Mouse (Mus musculus) embryonic facial prominence, embryonic 10.5 days (tissue): ENCODE measurements around the gene Rars. TPM values are rescaled to one million over a fixed set of nuclear protein-coding genes. Genes with fewer than 3 reads are reported as not detected.
"Not testable (repeated sequence)": the region's sequence is repeated elsewhere in the genome, so short reads cannot be mapped to it uniquely, and the experiment has no call there.

ENCODE experiments used
- DNase-seq: peaks from one replicate; pipeline ENCODE4 v3.0.0-alpha.2; 2017; ENCODE audit warnings: low spot score
- H3K27ac ChIP-seq: fragments of 300-500 bp; sonication (generic); replicated peaks from 2 replicates; pipeline ENCODE4 v1.5.1; 2016; ENCODE audit warnings: mild to moderate bottlenecking
- H3K27me3 ChIP-seq: fragments of 300-500 bp; sonication (generic); replicated peaks from 2 replicates; pipeline ENCODE4 v1.6.1; 2016; ENCODE audit warnings: low read depth, mild to moderate bottlenecking; ENCODE audit not compliant: poor library complexity, severe bottlenecking
- H3K36me3 ChIP-seq: fragments of 300-500 bp; sonication (generic); replicated peaks from 2 replicates; pipeline ENCODE4 v1.6.1; 2016; ENCODE audit warnings: mild to moderate bottlenecking, moderate library complexity
- H3K4me1 ChIP-seq: fragments of 300-500 bp; sonication (generic); 2 replicates; pipeline ENCODE4 v1.6.1; 2016
- H3K4me3 ChIP-seq: fragments of 300-500 bp; sonication (generic); 2 replicates; pipeline ENCODE4 v1.5.1; 2016; ENCODE audit warnings: mild to moderate bottlenecking, moderate library complexity
- H3K9me3 ChIP-seq: fragments of 300-500 bp; sonication (generic); 2 replicates; pipeline ENCODE4 v1.6.1; 2016; ENCODE audit warnings: mild to moderate bottlenecking
- WGBS: fragments of 180-500 bp; shearing (Covaris S2); methylation state at CpG from one replicate; pipeline ENCODE4 v1.1.7; 2016; 5-methylcytosine and 5-hydroxymethylcytosine counted together
- polyA plus RNA-seq: library from polyadenylated mRNA; unstranded; fragments of >200 nt; fragmentation: Nextera tagmentation; extraction: Ambion mirVana; gene quantifications from 2 replicates; pipeline ENCODE4 v1.2.1, GENCODE M21; 2016

Gene Rars
- polyA plus RNA-seq, 1 experiment from 2014 or later: 110 TPM

GRCm38 (mm10) chr11:35832139-35832538, 2.2 kb downstream of the Rars start:
- 82% methylated on average over 4 of the region's 4 CpGs for WGBS
- Histone ChIP-seq H3K27me3 (no peaks in the 10 kb centered on the region), H3K4me3 (no peak overlapping the region), H3K36me3 (peaks cover 53% of the 10 kb centered on the region), H3K4me1 (peaks cover 16% of the 10 kb centered on the region), H3K27ac (no peak overlapping the region), H3K9me3 (no peaks in the 10 kb centered on the region)
- DNase-seq: no peak

GRCm38 (mm10) chr11:35827714-35828113, 6.6 kb downstream of the Rars start:
- Histone ChIP-seq H3K36me3 (peaks cover 97% of the 10 kb centered on the region), H3K4me1 (peaks cover 5% of the 10 kb centered on the region; the same call in 1 of the 2 replicates), H3K9me3 (no peaks in the 10 kb centered on the region), H3K27me3 (no peaks in the 10 kb centered on the region), H3K27ac (no peak overlapping the region), H3K4me3 (no peak overlapping the region)
- 94% methylated on average over 6 of the region's 6 CpGs for WGBS
- DNase-seq: no peak

- whole genome bisulfite sequencing: 91% methylated on average over 12 of the region's 12 CpGs
- Histone ChIP-seq H3K4me3 (no peak overlapping the region), H3K27ac (no peak overlapping the region), H3K27me3 (no peaks in the 10 kb centered on the region), H3K9me3 (no peaks in the 10 kb centered on the region), H3K36me3 (peaks cover 100% of the 10 kb centered on the region), H3K4me1 (no peaks in the 10 kb centered on the region)
- no peak for DNase-seq
Observed at GRCm38 (mm10) chr11:35816316-35816715, 18.0 kb downstream of the Rars start.

- 90% methylated on average over 10 of the region's 10 CpGs for WGBS
- peaks cover 100% of the 10 kb centered on the region for H3K36me3 ChIP-seq
- DNase-seq: no peak
- no peaks in the 10 kb centered on the region for H3K27me3 ChIP-seq
- no peaks in the 10 kb centered on the region for H3K9me3 ChIP-seq
- H3K4me1 ChIP-seq: no peaks in the 10 kb centered on the region
- no peak overlapping the region for H3K27ac ChIP-seq
- no peak overlapping the region for H3K4me3 ChIP-seq
Observed at GRCm38 (mm10) chr11:35811458-35811857, 22.8 kb downstream of the Rars start.

GRCm38 (mm10) chr11:35801332-35801731, 33.0 kb downstream of the Rars start:
- Histone ChIP-seq H3K27me3 (peaks cover 47% of the 10 kb centered on the region), H3K9me3 (no peaks in the 10 kb centered on the region), H3K4me1 (peaks cover 12% of the 10 kb centered on the region), H3K36me3 (peaks cover 4% of the 10 kb centered on the region), H3K4me3 (no peak overlapping the region), H3K27ac (no peak overlapping the region)
- no peak for DNase-seq
- WGBS: 80% methylated on average over 5 of the region's 5 CpGs

GRCm38 (mm10) chr11:35798874-35799273, 35.4 kb downstream of the Rars start, which contains the start of gene Fbll1:
Gene Fbll1 (minus strand): TSS chr11:35798884.
- H3K36me3 ChIP-seq: no peaks in the 10 kb centered on the region
- H3K9me3 ChIP-seq: no peaks in the 10 kb centered on the region
- peaks cover 12% of the 10 kb centered on the region for H3K4me1 ChIP-seq
- H3K27ac ChIP-seq: no peak within 1 kb of the TSS
- peak within 1 kb of the TSS; percentile 61 for H3K4me3 ChIP-seq
- peak; percentile 76 for DNase-seq
- peaks cover 71% of the 10 kb centered on the region for H3K27me3 ChIP-seq
- WGBS: 17% methylated on average over 11 of the region's 11 CpGs

- WGBS: 4% methylated on average over 23 of the region's 23 CpGs
- Histone ChIP-seq H3K4me3 (peak overlapping the region; percentile 61), H3K4me1 (peaks cover 12% of the 10 kb centered on the region), H3K36me3 (no peaks in the 10 kb centered on the region), H3K27ac (no peak overlapping the region), H3K9me3 (no peaks in the 10 kb centered on the region), H3K27me3 (peaks cover 75% of the 10 kb centered on the region)
- DNase-seq: no peak
Observed at GRCm38 (mm10) chr11:35798495-35798820, 35.8 kb downstream of the Rars start.

- Histone ChIP-seq H3K27me3 (peaks cover 75% of the 10 kb centered on the region), H3K4me1 (peaks cover 12% of the 10 kb centered on the region), H3K27ac (no peak overlapping the region), H3K36me3 (no peaks in the 10 kb centered on the region), H3K4me3 (peak overlapping the region; percentile 61), H3K9me3 (no peaks in the 10 kb centered on the region)
- 4% methylated on average over 86 of the region's 86 CpGs for WGBS
- DNase-seq: peak; percentile 40
Observed at GRCm38 (mm10) chr11:35797751-35798494, 36.4 kb downstream of the Rars start.

- peaks cover 38% of the 10 kb centered on the region for H3K36me3 ChIP-seq
- DNase-seq, H3K9me3 ChIP-seq, H3K27ac ChIP-seq, H3K4me3 ChIP-seq, H3K4me1 ChIP-seq: not testable (repeated sequence)
- WGBS: 87% methylated on average over 5 of the region's 5 CpGs
- H3K27me3 ChIP-seq: peaks cover 42% of the 10 kb centered on the region
Observed at GRCm38 (mm10) chr11:35792800-35793199, 41.5 kb downstream of the Rars start.

GRCm38 (mm10) chr11:35788443-35788842, 45.9 kb downstream of the Rars start:
- no peak overlapping the region for H3K4me3 ChIP-seq
- H3K27ac ChIP-seq: no peak overlapping the region
- H3K9me3 ChIP-seq: no peaks in the 10 kb centered on the region; the same call in 1 of the 2 replicates
- 86% methylated on average over 2 of the region's 2 CpGs for WGBS
- no peaks in the 10 kb centered on the region for H3K27me3 ChIP-seq
- no peaks in the 10 kb centered on the region for H3K4me1 ChIP-seq
- no peak for DNase-seq
- peaks cover 81% of the 10 kb centered on the region for H3K36me3 ChIP-seq

GRCm38 (mm10) chr11:35784537-35784936, 49.8 kb downstream of the Rars start:
- DNase-seq: no peak
- Histone ChIP-seq H3K4me3 (no peak overlapping the region), H3K27me3 (no peaks in the 10 kb centered on the region), H3K9me3 (no peaks in the 10 kb centered on the region; the same call in 1 of the 2 replicates), H3K36me3 (peaks cover 97% of the 10 kb centered on the region), H3K27ac (no peak overlapping the region), H3K4me1 (no peaks in the 10 kb centered on the region)
- WGBS: 95% methylated on average over 4 of the region's 4 CpGs

GRCm38 (mm10) chr11:35784002-35784401, 50.3 kb downstream of the Rars start:
- Histone ChIP-seq H3K27ac (no peak overlapping the region), H3K9me3 (no peaks in the 10 kb centered on the region; the same call in 1 of the 2 replicates), H3K4me1 (no peaks in the 10 kb centered on the region), H3K4me3 (no peak overlapping the region), H3K27me3 (no peaks in the 10 kb centered on the region), H3K36me3 (peaks cover 97% of the 10 kb centered on the region)
- WGBS: 94% methylated on average over 3 of the region's 3 CpGs
- no peak for DNase-seq

GRCm38 (mm10) chr11:35783038-35783437, 51.3 kb downstream of the Rars start:
- Histone ChIP-seq H3K36me3 (peaks cover 99% of the 10 kb centered on the region), H3K9me3 (no peaks in the 10 kb centered on the region; the same call in 1 of the 2 replicates), H3K27me3 (no peaks in the 10 kb centered on the region), H3K4me3 (no peak overlapping the region), H3K27ac (no peak overlapping the region), H3K4me1 (no peaks in the 10 kb centered on the region)
- WGBS: 93% methylated on average over 5 of the region's 5 CpGs
- no peak for DNase-seq
